Mouse (Mus musculus) testis, adult 2 months (tissue): ENCODE results near the gene Pnmal1. TPM values are rescaled to one million over a fixed set of nuclear protein-coding genes. Genes with fewer than 3 reads are reported as not detected.

ENCODE experiments used
- H3K27ac ChIP-seq: fragments of 200-500 bp; 2 replicates; pipeline ENCODE4 v1.5.1; 2012; ENCODE audit warnings: low read depth, low read length; ENCODE audit not compliant: control insufficient read depth, insufficient read depth
- H3K27me3 ChIP-seq: fragments of 200-500 bp; 2 replicates; pipeline ENCODE4 v1.6.1; 2012; ENCODE audit warnings: mild to moderate bottlenecking, low read length, moderate library complexity; ENCODE audit not compliant: control insufficient read depth, insufficient read depth
- H3K36me3 ChIP-seq: fragments of 200-500 bp; 2 replicates; pipeline ENCODE4 v1.6.1; 2012; ENCODE audit warnings: mild to moderate bottlenecking, low read length; ENCODE audit not compliant: control insufficient read depth, insufficient read depth
- H3K4me1 ChIP-seq: fragments of 200-500 bp; 2 replicates; pipeline ENCODE4 v1.6.1; 2012; ENCODE audit warnings: low read length; ENCODE audit not compliant: control insufficient read depth, insufficient read depth
- H3K4me3 ChIP-seq: fragments of 200-500 bp; 2 replicates; pipeline ENCODE4 v1.5.1; 2012; ENCODE audit warnings: low read depth, mild to moderate bottlenecking, low read length, moderate library complexity, mixed read lengths; ENCODE audit not compliant: control insufficient read depth
- CTCF ChIP-seq: fragments of 200-500 bp; IDR thresholded peaks from 2 replicates; pipeline ENCODE4 v1.5.1; 2012; ENCODE audit warnings: low read depth, mild to moderate bottlenecking, inconsistent platforms, low read length, moderate library complexity; ENCODE audit not compliant: control insufficient read depth, insufficient read depth, insufficient replicate concordance
- POLR2A ChIP-seq: fragments of 200-500 bp; IDR thresholded peaks from 2 replicates; pipeline ENCODE4 v1.6.1; 2012; ENCODE audit warnings: low read depth, mild to moderate bottlenecking, inconsistent platforms, low read length, moderate library complexity; ENCODE audit not compliant: control insufficient read depth
- polyA plus RNA-seq: library from polyadenylated mRNA; depleted of rRNA; stranded (reverse); fragments of >200 nt; gene quantifications from 2 replicates; pipeline ENCODE4 v1.2.3, GENCODE M21; 2012; rRNA removed

The Pnmal1 gene
- 7.6 and 7.8 TPM in 2 replicates for polyA plus RNA-seq

DNA sequence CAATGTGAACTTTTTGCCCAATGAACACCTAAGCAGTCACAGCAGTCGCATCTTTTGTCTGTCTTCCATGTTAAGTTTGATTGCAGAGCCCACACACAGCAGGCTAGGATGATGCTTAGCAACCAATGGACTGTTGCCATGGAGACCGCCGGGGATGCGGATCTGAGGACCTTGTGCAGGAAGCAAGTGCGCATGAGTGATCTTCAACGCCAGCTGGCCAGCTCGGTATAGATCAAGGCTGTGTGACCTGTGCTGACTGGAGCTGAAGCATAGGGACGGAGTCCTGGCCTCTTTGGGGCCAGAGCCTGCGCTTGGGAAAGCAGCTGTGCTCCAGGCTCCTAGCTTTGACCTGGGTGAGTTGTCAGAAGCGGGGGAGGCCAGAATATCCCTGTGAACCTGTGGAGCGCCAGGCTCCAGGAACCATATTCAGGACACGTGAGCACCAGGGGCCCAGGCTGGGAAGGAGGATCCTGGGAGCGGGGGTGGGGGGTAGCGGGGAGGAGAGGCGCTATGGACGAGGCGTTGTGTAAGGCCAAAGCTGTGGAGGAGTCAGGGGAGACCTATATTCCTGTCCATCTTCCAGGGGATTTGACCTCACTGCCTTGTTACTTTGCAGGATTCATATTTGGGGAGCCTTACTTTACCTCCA lies at the start of gene Pnmal1:
Pnmal1 (plus strand) TSS at position 141 of the 649 bp plus-strand sequence.
- Histone ChIP-seq H3K36me3 (no peaks in the 10 kb centered on the region), H3K27ac (no peak within 1 kb of the TSS; the same call in 1 of the 2 replicates), H3K4me1 (peaks cover 21% of the 10 kb centered on the region), H3K4me3 (peak within 1 kb of the TSS; percentile 31), H3K27me3 (no peaks in the 10 kb centered on the region)
- TF ChIP-seq CTCF: no peak

DNA sequence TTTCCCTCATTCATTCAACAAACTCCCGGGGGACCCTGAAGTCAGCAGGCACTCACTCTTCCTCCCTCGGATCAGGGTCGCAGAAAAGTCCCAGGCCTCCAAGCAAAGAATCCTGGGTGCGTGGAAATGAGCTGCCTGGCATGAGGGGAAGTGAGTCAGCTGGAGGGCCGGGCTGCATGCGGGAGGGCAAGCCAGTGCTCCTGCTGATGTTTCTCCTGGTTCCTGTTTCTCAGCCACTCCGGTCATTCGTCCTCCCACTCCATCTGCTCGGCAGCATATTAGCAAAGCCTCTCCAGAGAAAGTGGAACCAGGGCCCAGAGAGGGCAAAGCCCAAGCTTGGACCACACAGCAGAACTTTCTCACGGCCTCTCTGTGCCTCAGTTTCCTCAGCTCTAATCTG lies 49.6 kb upstream of the Pnmal1 start:
- Histone ChIP-seq H3K27ac (no peak overlapping the region), H3K36me3 (no peaks in the 10 kb centered on the region), H3K4me3 (no peak overlapping the region), H3K27me3 (no peaks in the 10 kb centered on the region), H3K4me1 (peaks cover 6% of the 10 kb centered on the region)
- TF ChIP-seq POLR2A (no peak), CTCF (no peak)

DNA sequence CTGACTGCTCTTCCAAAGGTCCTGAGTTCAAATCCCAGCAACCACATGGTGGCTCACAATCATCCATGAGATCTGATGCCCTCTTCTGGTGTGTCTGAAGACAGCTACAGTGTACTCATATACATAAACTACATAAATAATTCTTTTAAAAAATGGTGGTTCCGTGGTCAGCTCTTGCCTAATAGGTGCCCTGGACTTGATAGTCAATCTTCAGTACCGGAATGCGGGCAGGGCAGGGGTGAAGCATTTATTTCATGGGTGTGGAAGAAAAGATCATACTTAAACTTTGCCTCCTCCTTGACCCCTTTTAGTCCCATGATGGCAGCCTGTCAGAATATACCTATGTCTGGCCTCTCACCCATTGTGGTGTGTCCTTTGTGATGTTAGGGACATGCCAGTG lies 47.6 kb upstream of the Pnmal1 start:
- Histone ChIP-seq H3K27me3 (no peaks in the 10 kb centered on the region), H3K4me1 (peaks cover 6% of the 10 kb centered on the region; the same call in 1 of the 2 replicates), H3K27ac (no peak overlapping the region), H3K36me3 (no peaks in the 10 kb centered on the region; the same call in 1 of the 2 replicates), H3K4me3 (no peak overlapping the region)
- no peak for TF ChIP-seq POLR2A
- TF ChIP-seq CTCF: no peak

DNA sequence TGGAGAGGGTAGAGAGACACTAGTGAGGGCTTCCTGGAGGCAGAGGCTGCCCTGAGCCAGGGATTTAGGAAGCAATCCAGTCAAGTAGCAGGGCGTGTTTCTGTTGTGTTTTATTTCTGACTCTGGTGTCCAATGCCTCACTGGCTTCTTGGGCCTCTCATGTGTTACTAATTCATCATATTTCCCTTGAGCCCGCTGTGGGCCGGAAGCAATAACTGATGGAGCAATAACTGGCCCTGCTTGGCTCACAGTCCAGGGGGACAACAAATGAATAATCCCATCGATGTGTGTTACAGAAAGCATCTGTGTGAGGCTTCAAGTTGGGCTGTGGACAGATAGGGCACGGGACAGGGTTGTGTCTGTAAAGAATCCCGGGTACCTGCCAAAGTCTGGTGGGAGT lies 47.1 kb upstream of the Pnmal1 start:
- Histone ChIP-seq H3K27ac (no peak overlapping the region), H3K4me1 (peaks cover 2% of the 10 kb centered on the region; the same call in 1 of the 2 replicates), H3K36me3 (no peaks in the 10 kb centered on the region; the same call in 1 of the 2 replicates), H3K27me3 (no peaks in the 10 kb centered on the region), H3K4me3 (no peak overlapping the region)
- TF ChIP-seq CTCF: no peak
- TF ChIP-seq POLR2A: no peak

- no peak overlapping the region for H3K27ac ChIP-seq
- peak; percentile 71 for TF ChIP-seq CTCF
- no peak for TF ChIP-seq POLR2A
- H3K4me3 ChIP-seq: no peak overlapping the region
- H3K27me3 ChIP-seq: no peaks in the 10 kb centered on the region
- H3K4me1 ChIP-seq: no peaks in the 10 kb centered on the region
- no peaks in the 10 kb centered on the region; the same call in 1 of the 2 replicates for H3K36me3 ChIP-seq
Measured at GRCm38 (mm10) chr7:16913806-16914452, 45.5 kb upstream of the Pnmal1 start.

DNA sequence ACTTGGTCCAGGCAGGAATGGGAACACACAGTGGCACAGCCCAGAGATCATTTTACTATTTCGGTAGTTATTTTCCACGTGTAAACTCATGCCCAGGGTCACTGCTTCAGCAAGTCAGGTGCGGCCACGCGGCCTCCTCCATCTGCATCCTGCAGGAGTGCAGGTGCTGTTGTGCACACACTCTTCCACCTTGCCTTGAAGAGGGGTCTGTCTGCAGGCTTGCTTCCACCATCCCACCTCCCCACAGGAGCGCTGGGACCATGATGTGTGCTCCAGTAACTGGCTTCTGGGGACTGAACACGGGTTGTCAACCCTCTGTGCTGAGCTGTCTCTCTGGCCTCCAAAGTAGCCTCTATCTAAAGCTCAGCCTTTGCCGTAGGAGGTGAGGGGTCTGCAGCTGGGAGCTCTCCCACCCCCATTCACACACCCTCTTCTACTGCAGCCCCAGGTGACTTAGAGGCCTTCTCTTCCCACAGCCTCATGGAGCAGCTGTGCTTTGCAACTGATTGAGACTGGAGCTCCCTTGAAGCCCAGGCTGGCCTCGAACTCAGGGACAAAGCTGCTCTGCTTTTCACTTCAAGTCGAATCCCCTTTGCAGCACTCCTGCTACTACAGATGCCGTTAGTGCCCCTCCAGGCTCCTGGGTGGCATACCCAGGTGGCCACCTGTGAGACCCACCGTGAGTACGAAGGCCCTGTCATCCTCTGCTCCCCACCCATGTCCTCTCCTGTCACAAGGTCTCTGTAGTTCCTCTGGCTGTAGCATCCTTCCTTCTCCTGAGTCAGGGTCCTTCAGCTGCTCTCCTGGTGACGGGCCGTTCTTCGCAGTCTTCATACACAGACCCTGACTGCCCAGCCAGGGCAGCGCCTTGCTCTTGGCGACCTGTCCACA lies 44.8 kb upstream of the Pnmal1 start:
- H3K4me3 ChIP-seq: no peak overlapping the region
- H3K27me3 ChIP-seq: no peaks in the 10 kb centered on the region
- TF ChIP-seq CTCF: no peak
- TF ChIP-seq POLR2A: no peak
- H3K36me3 ChIP-seq: no peaks in the 10 kb centered on the region; the same call in 1 of the 2 replicates
- H3K27ac ChIP-seq: no peak overlapping the region
- peaks cover 2% of the 10 kb centered on the region; the same call in 1 of the 2 replicates for H3K4me1 ChIP-seq
